Mouse (Mus musculus) heart, embryonic 12.5 days (tissue): ENCODE results near the gene Krt10. TPM values are rescaled to one million over a fixed set of nuclear protein-coding genes. Genes with fewer than 3 reads are reported as not detected.

Experiments
- ATAC-seq: fragments of 200-750 bp; cut with Nextera tagmentation; 2 replicates; pipeline ENCODE4 v1.8.0; 2017; ENCODE audit warnings: moderate TSS enrichment, moderate library complexity; ENCODE audit not compliant: insufficient number of reproducible peaks, low FRiP score
- H3K27ac ChIP-seq: fragments of 300-500 bp; sonication (generic); 2 replicates; pipeline ENCODE4 v1.5.1; 2016; ENCODE audit warnings: mild to moderate bottlenecking, moderate library complexity; ENCODE audit not compliant: poor library complexity, severe bottlenecking
- H3K27me3 ChIP-seq: fragments of 300-500 bp; sonication (generic); replicated peaks from 2 replicates; pipeline ENCODE4 v1.6.1; 2016; ENCODE audit warnings: mild to moderate bottlenecking, moderate library complexity
- H3K36me3 ChIP-seq: fragments of 300-500 bp; sonication (generic); 2 replicates; pipeline ENCODE4 v1.6.1; 2016; ENCODE audit warnings: mild to moderate bottlenecking, moderate library complexity
- H3K4me1 ChIP-seq: fragments of 300-500 bp; sonication (generic); replicated peaks from 2 replicates; pipeline ENCODE4 v1.6.1; 2016; ENCODE audit warnings: mild to moderate bottlenecking
- H3K4me2 ChIP-seq: fragments of 300-500 bp; sonication (generic); 2 replicates; pipeline ENCODE4 v1.6.1; 2016; ENCODE audit warnings: mild to moderate bottlenecking, moderate library complexity
- H3K4me3 ChIP-seq: fragments of 300-500 bp; sonication (generic); 2 replicates; pipeline ENCODE4 v1.5.1; 2016; ENCODE audit warnings: mild to moderate bottlenecking
- H3K9ac ChIP-seq: fragments of 300-500 bp; sonication (generic); 2 replicates; pipeline ENCODE4 v1.6.1; 2016; ENCODE audit warnings: mild to moderate bottlenecking, moderate library complexity
- H3K9me3 ChIP-seq: fragments of 300-500 bp; sonication (generic); replicated peaks from 2 replicates; pipeline ENCODE4 v1.6.1; 2016; ENCODE audit warnings: mild to moderate bottlenecking, moderate library complexity
- WGBS: fragments of 180-500 bp; shearing (Covaris S2); methylation state at CpG from one replicate; pipeline ENCODE4 v1.1.7; 2016; 5-methylcytosine and 5-hydroxymethylcytosine counted together
- polyA plus RNA-seq: library from polyadenylated mRNA; unstranded; fragments of >200 nt; fragmentation: Nextera tagmentation; extraction: Ambion mirVana; gene quantifications from 2 replicates; pipeline ENCODE4 v1.2.1, GENCODE M21; 2016

Krt10 gene
- polyA plus RNA-seq, 1 experiment from 2014 or later: 18.8 TPM

GRCm38 (mm10) chr11:99374803-99375202 is 14.4 kb downstream of the Krt10 start, which contains the start of gene Krt28:
Gene Krt28, minus strand, starts transcription at chr11:99374903.
- ATAC-seq: no peak
- no peak within 1 kb of the TSS for H3K4me3 ChIP-seq
- 74% methylated on average over 13 of the region's 13 CpGs for whole genome bisulfite sequencing
- no peaks in the 10 kb centered on the region for H3K4me1 ChIP-seq
- H3K27ac ChIP-seq: no peak within 1 kb of the TSS
- H3K27me3 ChIP-seq: peaks cover 34% of the 10 kb centered on the region
- no peaks in the 10 kb centered on the region for H3K36me3 ChIP-seq
- H3K9ac ChIP-seq: no peak within 1 kb of the TSS
- no peaks in the 10 kb centered on the region for H3K9me3 ChIP-seq
- H3K4me2 ChIP-seq: no peak within 1 kb of the TSS

- no peaks in the 10 kb centered on the region for H3K4me1 ChIP-seq
- 78% methylated on average over 8 of the region's 8 CpGs for WGBS
- no peaks in the 10 kb centered on the region for H3K9me3 ChIP-seq
- H3K4me3 ChIP-seq: no peak overlapping the region
- peaks cover 21% of the 10 kb centered on the region for H3K27me3 ChIP-seq
- H3K27ac ChIP-seq: no peak overlapping the region
- H3K9ac ChIP-seq: no peak overlapping the region
- ATAC-seq: no peak
- no peaks in the 10 kb centered on the region for H3K36me3 ChIP-seq
- no peak overlapping the region for H3K4me2 ChIP-seq
Observed at GRCm38 (mm10) chr11:99369853-99370451, 19.2 kb downstream of the Krt10 start.

- no peaks in the 10 kb centered on the region for H3K9me3 ChIP-seq
- WGBS: 17% methylated on average over 3 of the region's 3 CpGs
- H3K9ac ChIP-seq: no peak overlapping the region
- no peak for ATAC-seq
- H3K4me2 ChIP-seq: no peak overlapping the region
- H3K27ac ChIP-seq: no peak overlapping the region
- H3K36me3 ChIP-seq: no peaks in the 10 kb centered on the region
- H3K4me1 ChIP-seq: no peaks in the 10 kb centered on the region
- peaks cover 17% of the 10 kb centered on the region for H3K27me3 ChIP-seq
- H3K4me3 ChIP-seq: no peak overlapping the region
Observed at GRCm38 (mm10) chr11:99369229-99369628, 19.9 kb downstream of the Krt10 start.

GRCm38 (mm10) chr11:99366791-99367190 is 22.4 kb downstream of the Krt10 start:
- WGBS: 35% methylated on average over 10 of the region's 10 CpGs
- Histone ChIP-seq H3K27ac (no peak overlapping the region), H3K36me3 (no peaks in the 10 kb centered on the region), H3K9ac (no peak overlapping the region), H3K4me2 (no peak overlapping the region), H3K4me3 (no peak overlapping the region), H3K4me1 (no peaks in the 10 kb centered on the region), H3K27me3 (peaks cover 17% of the 10 kb centered on the region), H3K9me3 (no peaks in the 10 kb centered on the region)
- no peak for ATAC-seq

GRCm38 (mm10) chr11:99364412-99364811 is 24.8 kb downstream of the Krt10 start:
- Histone ChIP-seq H3K36me3 (no peaks in the 10 kb centered on the region), H3K9me3 (no peaks in the 10 kb centered on the region), H3K9ac (no peak overlapping the region), H3K4me3 (no peak overlapping the region), H3K4me2 (no peak overlapping the region), H3K27ac (no peak overlapping the region), H3K27me3 (peaks cover 12% of the 10 kb centered on the region), H3K4me1 (no peaks in the 10 kb centered on the region)
- 22% methylated on average over 9 of the region's 9 CpGs for WGBS
- ATAC-seq: no peak

- WGBS: 83% methylated on average over 8 of the region's 8 CpGs
- H3K27me3 ChIP-seq: peaks cover 5% of the 10 kb centered on the region
- H3K4me2 ChIP-seq: no peak overlapping the region
- H3K4me3 ChIP-seq: no peak overlapping the region
- no peak for ATAC-seq
- no peak overlapping the region for H3K27ac ChIP-seq
- H3K9me3 ChIP-seq: no peaks in the 10 kb centered on the region
- H3K36me3 ChIP-seq: no peaks in the 10 kb centered on the region
- no peaks in the 10 kb centered on the region for H3K4me1 ChIP-seq
- no peak overlapping the region for H3K9ac ChIP-seq
Observed at GRCm38 (mm10) chr11:99361423-99361822, 27.7 kb downstream of the Krt10 start.

- no peak within 1 kb of the TSS for H3K27ac ChIP-seq
- H3K9ac ChIP-seq: no peak within 1 kb of the TSS
- ATAC-seq: no peak
- no peak within 1 kb of the TSS for H3K4me2 ChIP-seq
- WGBS: 62% methylated on average over 12 of the region's 12 CpGs
- H3K9me3 ChIP-seq: no peaks in the 10 kb centered on the region
- 0 out of 2 replicates have a peak, but pooled peaks cover 4% of the 10 kb centered on the region for H3K27me3 ChIP-seq
- H3K4me3 ChIP-seq: no peak within 1 kb of the TSS
- H3K36me3 ChIP-seq: no peaks in the 10 kb centered on the region
- no peaks in the 10 kb centered on the region for H3K4me1 ChIP-seq
Observed at GRCm38 (mm10) chr11:99351004-99351403, 38.2 kb downstream of the Krt10 start, which contains the start of gene Krt27. Gene Krt27, minus strand, starts transcription at chr11:99351104.

- H3K4me1 ChIP-seq: no peaks in the 10 kb centered on the region
- no peak overlapping the region for H3K4me3 ChIP-seq
- H3K4me2 ChIP-seq: no peak overlapping the region
- H3K27ac ChIP-seq: no peak overlapping the region
- H3K27me3 ChIP-seq: 0 out of 2 replicates have a peak, but pooled peaks cover 6% of the 10 kb centered on the region
- H3K36me3 ChIP-seq: no peaks in the 10 kb centered on the region
- H3K9ac ChIP-seq: no peak overlapping the region
- 85% methylated on average over 11 of the region's 11 CpGs for WGBS
- no peak for ATAC-seq
- H3K9me3 ChIP-seq: no peaks in the 10 kb centered on the region
Observed at GRCm38 (mm10) chr11:99339299-99339847, 49.8 kb downstream of the Krt10 start.

GRCm38 (mm10) chr11:99337866-99338265 is 51.3 kb downstream of the Krt10 start, which contains the start of gene Krt26:
Gene Krt26, minus strand, starts transcription at chr11:99337966.
- no peak within 1 kb of the TSS for H3K4me2 ChIP-seq
- H3K4me1 ChIP-seq: no peaks in the 10 kb centered on the region
- H3K9me3 ChIP-seq: no peaks in the 10 kb centered on the region
- ATAC-seq: no peak
- no peak within 1 kb of the TSS for H3K9ac ChIP-seq
- H3K4me3 ChIP-seq: no peak within 1 kb of the TSS
- WGBS: 87% methylated on average over 11 of the region's 11 CpGs
- H3K27ac ChIP-seq: no peak within 1 kb of the TSS
- no peaks in the 10 kb centered on the region for H3K36me3 ChIP-seq
- H3K27me3 ChIP-seq: 0 out of 2 replicates have a peak, but pooled peaks cover 6% of the 10 kb centered on the region

Other genes with a start within 250 kb of the Krt10 start
- 0.08 TPM in 1 of 2 replicates, not detected in the other for gene Ccr7, start 234.3 kb downstream of the Krt10 start, polyA plus RNA-seq
- 178 and 181 TPM in 2 replicates for gene Smarce1, start 158.3 kb downstream of the Krt10 start, polyA plus RNA-seq
- gene Krt222, start 145.3 kb downstream of the Krt10 start, polyA plus RNA-seq: 1.6 TPM in 2 replicates
- gene Krt24, start 104.1 kb downstream of the Krt10 start, polyA plus RNA-seq: not detected in 2 replicates
- gene Krt25, start 66.4 kb downstream of the Krt10 start, polyA plus RNA-seq: not detected in 2 replicates
- not detected in 2 replicates for gene Krt26, start 51.4 kb downstream of the Krt10 start, polyA plus RNA-seq
- gene Krt27, start 38.3 kb downstream of the Krt10 start, polyA plus RNA-seq: 0.12 TPM in 1 of 2 replicates, not detected in the other
- 0.12 and 0.20 TPM in 2 replicates for gene Krt28, start 14.5 kb downstream of the Krt10 start, polyA plus RNA-seq
- gene Krt12, start 32.9 kb upstream of the Krt10 start, polyA plus RNA-seq: not detected in 2 replicates
- gene Krt20, start 48.8 kb upstream of the Krt10 start, polyA plus RNA-seq: 3.6 and 4.1 TPM in 2 replicates
- gene Krt23, start 103.8 kb upstream of the Krt10 start, polyA plus RNA-seq: 0.27 and 0.52 TPM in 2 replicates
- not detected in 2 replicates for gene Krt39, start 132.0 kb upstream of the Krt10 start, polyA plus RNA-seq
- not detected in 2 replicates for gene Krt40, start 153.8 kb upstream of the Krt10 start, polyA plus RNA-seq
- not detected in 2 replicates for gene Krtap3-3, start 161.5 kb upstream of the Krt10 start, polyA plus RNA-seq
- gene Krtap3-2, start 167.5 kb upstream of the Krt10 start, polyA plus RNA-seq: not detected in 2 replicates
- gene Gm11939, start 170.1 kb upstream of the Krt10 start, polyA plus RNA-seq: not detected in 2 replicates
- not detected in 2 replicates for gene Krtap3-1, start 177.3 kb upstream of the Krt10 start, polyA plus RNA-seq
- gene Krtap1-5, start 191.7 kb upstream of the Krt10 start, polyA plus RNA-seq: not detected in 2 replicates
- not detected in 2 replicates for gene Krtap1-4, start 194.3 kb upstream of the Krt10 start, polyA plus RNA-seq
- gene Krtap1-3, start 202.0 kb upstream of the Krt10 start, polyA plus RNA-seq: not detected in 2 replicates
- gene Krtap9-3, start 208.7 kb upstream of the Krt10 start, polyA plus RNA-seq: not detected in 2 replicates
- gene Gm11938, start 213.9 kb upstream of the Krt10 start, polyA plus RNA-seq: not detected in 2 replicates
- not detected in 2 replicates for gene Gm11937, start 220.8 kb upstream of the Krt10 start, polyA plus RNA-seq
- gene Krtap2-4, start 225.5 kb upstream of the Krt10 start, polyA plus RNA-seq: not detected in 2 replicates
- not detected in 2 replicates for gene Gm11562, start 231.1 kb upstream of the Krt10 start, polyA plus RNA-seq
- not detected in 2 replicates for gene Krtap4-1, start 238.9 kb upstream of the Krt10 start, polyA plus RNA-seq
- gene Krtap4-2, start 245.7 kb upstream of the Krt10 start, polyA plus RNA-seq: not detected in 2 replicates